Comparison of ENCODE assay signal across 26 mouse cellular contexts in the genomic region with DNA sequence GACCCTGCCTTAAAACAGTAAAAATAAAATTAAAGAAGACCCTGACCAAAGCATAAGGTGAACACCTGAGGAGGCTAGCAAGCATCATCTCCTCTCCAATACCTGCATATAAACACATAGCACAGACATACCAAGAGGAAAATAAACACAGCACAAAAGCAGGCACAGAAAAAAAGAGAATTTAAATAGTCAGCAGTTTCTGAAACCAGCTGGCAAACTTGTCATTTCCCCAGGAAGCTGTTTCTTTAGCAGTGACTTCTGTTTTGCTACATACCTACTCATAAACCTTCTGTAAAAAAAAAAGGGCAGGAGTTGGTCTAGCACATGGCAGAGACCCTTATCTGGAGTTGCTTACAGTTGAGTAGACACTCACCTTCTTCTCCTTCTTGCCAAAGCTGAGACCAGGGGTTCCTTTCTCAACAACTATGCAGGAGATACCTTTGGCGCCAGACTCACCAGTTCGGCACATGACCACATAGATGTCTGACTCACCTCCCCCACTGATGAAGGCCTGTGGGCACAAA.
"Had no signal": no experiment of that assay in that cellular context is flagged by ENCODE, and none has a peak within 500 bp of the region (broad histone marks: within the 10 kb centered on the region; RNA-seq: fewer than 3 reads in every experiment).

No protein-coding gene starts in this region.

- H3K4me1 ChIP-seq: heart, embryonic 13.5 days; heart, embryonic 15.5 days; hindbrain, embryonic 10.5 days; hindbrain, embryonic 12.5 days; intestine, embryonic 15.5 days; limb, embryonic 10.5 days; limb, embryonic 12.5 days had no signal

- H3K4me2 ChIP-seq: heart, embryonic 11.5 days; heart, embryonic 13.5 days; heart, embryonic 15.5 days; hindbrain, embryonic 12.5 days; hindbrain, embryonic 14.5 days; intestine, embryonic 15.5 days; limb, embryonic 12.5 days had no signal

- H3K9me3 ChIP-seq: heart, embryonic 13.5 days; heart, embryonic 15.5 days; hindbrain, embryonic 10.5 days; hindbrain, embryonic 12.5 days; intestine, embryonic 15.5 days; limb, embryonic 10.5 days; limb, embryonic 12.5 days had no signal

- DNase-seq: gastrocnemius, adult 2 months; gastrocnemius, postnatal 10 days; gastrocnemius, postnatal 25 days; heart, adult 2 months; heart, postnatal 14 days; heart, postnatal 36 days; kidney, adult 18-20 months; kidney, adult 8-10 months; kidney, postnatal 10 days; kidney, postnatal 25 days; kidney, postnatal 4 days; liver had no signal

- H3K4me3 ChIP-seq: gastrocnemius, adult 2 months; heart, adult 2 months; heart, embryonic 13.5 days; heart, embryonic 15.5 days; hindbrain, embryonic 10.5 days; hindbrain, embryonic 12.5 days; intestine, embryonic 15.5 days; layer of hippocampus, adult 2 months; left cerebral cortex, adult 2 months; limb, embryonic 10.5 days; limb, embryonic 12.5 days had no signal

- H3K27ac ChIP-seq: gastrocnemius, adult 2 months; heart, adult 2 months; heart, embryonic 13.5 days; heart, embryonic 15.5 days; hindbrain, embryonic 10.5 days; hindbrain, embryonic 12.5 days; hindbrain, embryonic 14.5 days; intestine, embryonic 15.5 days; layer of hippocampus, adult 2 months; left cerebral cortex, adult 2 months; limb, embryonic 10.5 days; limb, embryonic 12.5 days had no signal

- H3K9ac ChIP-seq: heart, embryonic 13.5 days; heart, embryonic 15.5 days; hindbrain, embryonic 12.5 days; hindbrain, embryonic 14.5 days; intestine, embryonic 15.5 days; limb, embryonic 12.5 days had no signal

- ATAC-seq: hindbrain, embryonic 16.5 days; inflammation-experienced regulatory T-cells, adult 6 months; intestine, embryonic 15.5 days; intestine, postnatal 0 days had no signal

- H3K27me3 ChIP-seq: heart, embryonic 13.5 days; heart, embryonic 15.5 days; hindbrain, embryonic 12.5 days; intestine, embryonic 15.5 days; limb, embryonic 12.5 days had no signal
